Mouse (Mus musculus) MEL-GATA-1-ER (cell line): ENCODE results near the gene Tmem63b.

ENCODE experiments used
- DNase-seq: peaks from one replicate; pipeline ENCODE4 v3.0.0-alpha.2; 2012; ENCODE audit warnings: low read depth; ENCODE audit errors: extremely low read depth

The Tmem63b gene

GRCm38 (mm10) chr17:45686716-45687115, at the start of gene Tmem63b:
TSS of gene Tmem63b (minus strand) at chr17:45686905.
- peak; percentile 72 for DNase-seq

- peak; percentile 72 for DNase-seq
Observed at GRCm38 (mm10) chr17:45735382-45736310, 48.9 kb upstream of the Tmem63b start.

- DNase-seq: no peak
Observed at GRCm38 (mm10) chr17:45734881-45735280, 48.2 kb upstream of the Tmem63b start.

- no peak for DNase-seq
Observed at GRCm38 (mm10) chr17:45734333-45734732, 47.6 kb upstream of the Tmem63b start.

GRCm38 (mm10) chr17:45733735-45734301, 47.1 kb upstream of the Tmem63b start, which contains the start of gene 1600014C23Rik:
TSS of gene 1600014C23Rik (minus strand) at chr17:45733844.
- DNase-seq: no peak

- no peak for DNase-seq
Observed at GRCm38 (mm10) chr17:45733038-45733734, 46.5 kb upstream of the Tmem63b start.

GRCm38 (mm10) chr17:45731172-45731864, 44.6 kb upstream of the Tmem63b start:
- no peak for DNase-seq

GRCm38 (mm10) chr17:45730696-45731095, 44.0 kb upstream of the Tmem63b start:
- no peak for DNase-seq

- no peak for DNase-seq
Observed at GRCm38 (mm10) chr17:45729387-45729786, 42.7 kb upstream of the Tmem63b start.

- DNase-seq: no peak
Observed at GRCm38 (mm10) chr17:45727983-45728723, 41.4 kb upstream of the Tmem63b start.

GRCm38 (mm10) chr17:45727481-45727880, 40.8 kb upstream of the Tmem63b start:
- no peak for DNase-seq

GRCm38 (mm10) chr17:45726249-45726648, 39.5 kb upstream of the Tmem63b start:
- no peak for DNase-seq

GRCm38 (mm10) chr17:45724574-45724921, 37.8 kb upstream of the Tmem63b start:
- no peak for DNase-seq

GRCm38 (mm10) chr17:45723732-45724573, 37.2 kb upstream of the Tmem63b start:
- DNase-seq: no peak

- DNase-seq: no peak
Observed at GRCm38 (mm10) chr17:45718323-45718722, 31.6 kb upstream of the Tmem63b start.

- DNase-seq: no peak
Observed at GRCm38 (mm10) chr17:45711525-45711924, 24.8 kb upstream of the Tmem63b start.

- DNase-seq: no peak
Observed at GRCm38 (mm10) chr17:45710407-45710806, 23.7 kb upstream of the Tmem63b start.

- no peak for DNase-seq
Observed at GRCm38 (mm10) chr17:45709829-45710228, 23.1 kb upstream of the Tmem63b start.

GRCm38 (mm10) chr17:45708179-45708578, 21.5 kb upstream of the Tmem63b start:
- no peak for DNase-seq

- DNase-seq: no peak
Observed at GRCm38 (mm10) chr17:45707376-45707775, 20.7 kb upstream of the Tmem63b start.
